Mouse (Mus musculus): Measurements from ENCODE around the gene Abcd2.

DNA sequence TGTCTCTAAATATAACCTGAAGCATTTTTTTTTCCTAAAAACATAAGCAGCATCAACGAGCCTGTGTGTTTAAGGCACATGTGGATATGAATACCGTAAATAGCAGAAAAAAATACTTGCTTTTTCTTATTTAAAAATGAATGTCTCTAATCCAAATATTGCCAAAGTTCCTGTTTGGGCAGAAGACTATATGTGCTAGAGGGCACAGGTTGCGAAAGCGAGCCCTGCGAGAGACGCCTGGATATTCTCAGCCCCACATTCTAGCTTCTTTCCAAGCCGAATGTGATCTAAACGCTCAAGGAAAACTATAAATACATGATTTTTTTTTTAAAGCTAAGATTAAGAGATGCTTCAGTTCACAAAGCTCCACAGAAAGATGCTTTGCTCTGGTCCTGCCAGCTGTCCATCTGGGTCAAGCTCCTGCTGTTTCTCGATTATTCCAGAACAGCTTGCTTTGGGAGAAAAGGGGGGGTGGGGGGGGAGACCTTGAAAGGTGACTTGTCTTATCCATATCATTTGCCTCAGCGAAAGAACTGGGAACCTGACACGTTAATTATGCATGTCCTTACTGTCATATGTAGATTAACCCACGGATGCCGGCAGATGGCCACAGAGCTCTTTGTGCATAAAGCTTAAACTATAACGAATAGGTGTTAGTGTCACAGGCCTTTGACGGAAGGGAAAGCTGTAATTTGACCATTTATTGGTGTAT, 11.5 kb downstream of the Abcd2 start:
- TF ChIP-seq CTCF (IDR thresholded peaks at IDR 0.05; ENCODE audit: control insufficient read depth, insufficient read depth, insufficient read length) (no peak), FOSL1 (IDR thresholded peaks at IDR 0.05; ENCODE audit: insufficient read depth, low read length, poor library complexity, severe bottlenecking) (no peak), CEBPB (IDR thresholded peaks at IDR 0.05; ENCODE audit: low read depth) (no peak), MAX (IDR thresholded peaks at IDR 0.05) (no peak), USF1 (IDR thresholded peaks at IDR 0.05; ENCODE audit: low read depth) (no peak), MYOD1 (IDR thresholded peaks at IDR 0.05; ENCODE audit: control insufficient read depth, insufficient read length, low read depth) (no peak), MYOG (IDR thresholded peaks at IDR 0.05; ENCODE audit: control insufficient read depth, extremely low read depth, insufficient read length) (no peak)

Measured in C2C12 (cell line).